Mouse (Mus musculus) ES-E14 (cell line): ENCODE measurements at regions not wholly inside any gene's neighbourhood (a gene's known extent, or its start where the extent isn't known, plus 50 kb on each side); places are given as distances from the start of the nearest gene placed in this dataset.

Source experiments
- CHD2 ChIP-seq: IDR thresholded peaks from 2 replicates; pipeline ENCODE4 v1.6.1; 2014; ENCODE audit warnings: mild to moderate bottlenecking, low read depth, low read length, inconsistent platforms
- MAFK ChIP-seq: IDR thresholded peaks from 2 replicates; pipeline ENCODE4 v1.6.1; 2014; ENCODE audit warnings: mild to moderate bottlenecking, low read depth, low read length, inconsistent platforms; ENCODE audit not compliant: insufficient read depth
- ZC3H11A ChIP-seq: IDR thresholded peaks from 2 replicates; pipeline ENCODE4 v1.6.1; 2012; ENCODE audit warnings: low read depth, mild to moderate bottlenecking, inconsistent platforms, low read length, borderline replicate concordance

GRCm38 (mm10) chr10:9416685-9417084 is 258.3 kb downstream of the Samd5 start:
- TF ChIP-seq CHD2, result no peak
- TF ChIP-seq MAFK, result no peak
- no peak for TF ChIP-seq ZC3H11A
